Mouse (Mus musculus): ENCODE measurements around the gene Eid2b.
"Not testable (repeated sequence)": the region's sequence is repeated elsewhere in the genome, so short reads cannot be mapped to it uniquely, and the experiment has no call there.

The Eid2b gene

GRCm38 (mm10) chr7:28277615-28278278 lies at the start of gene Eid2b:
Gene Eid2b (plus strand): TSS chr7:28277739.
- DNase-seq (ENCODE audit: low spot score) = peak; percentile 84

GRCm38 (mm10) chr7:28243943-28244342 lies 33.6 kb upstream of the Eid2b start:
- not testable (repeated sequence) for DNase-seq (ENCODE audit: low spot score)

DNA sequence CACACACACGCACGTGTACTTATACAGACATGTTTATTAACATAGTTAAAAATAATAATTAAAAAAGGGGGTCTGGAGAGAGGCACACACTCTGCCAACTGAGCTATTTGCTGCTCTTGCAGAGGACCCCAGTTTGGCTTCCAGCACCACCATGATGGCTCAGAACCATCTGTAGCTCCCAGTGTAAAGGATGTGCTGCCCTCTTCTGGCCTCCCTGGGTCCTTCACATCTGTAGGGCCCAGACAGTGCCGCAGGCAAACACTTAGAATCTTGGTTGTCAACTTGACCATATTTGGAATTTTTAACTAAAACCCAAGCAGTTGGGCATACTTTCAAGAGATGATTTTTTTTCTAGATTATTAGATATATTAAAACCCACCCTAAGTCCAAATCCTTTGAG lies 28.6 kb upstream of the Eid2b start:
- no peak for DNase-seq (ENCODE audit: low spot score)

- no peak for DNase-seq (ENCODE audit: low spot score)
Observed at GRCm38 (mm10) chr7:28251976-28252375, 25.6 kb upstream of the Eid2b start.

DNA sequence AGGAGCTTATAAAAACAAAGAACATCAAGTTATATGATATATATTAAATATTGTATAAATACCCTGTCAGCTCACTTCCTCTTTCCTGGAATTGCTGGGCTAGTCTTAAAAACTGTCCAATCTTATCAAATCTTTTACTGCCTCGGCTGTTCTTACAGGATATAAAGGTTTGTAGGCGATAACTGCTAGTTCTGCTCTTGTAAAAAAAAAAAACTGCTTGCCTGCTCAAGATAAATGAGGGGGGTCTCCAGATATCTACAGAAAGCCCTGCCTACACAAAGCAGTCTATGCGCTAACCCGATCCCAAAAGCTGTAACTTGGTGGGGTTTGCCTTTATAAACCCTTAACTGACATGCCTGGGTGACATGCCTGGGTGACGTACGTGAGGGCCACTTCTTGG lies 22.9 kb upstream of the Eid2b start:
- no peak for DNase-seq (ENCODE audit: low spot score)

GRCm38 (mm10) chr7:28255476-28255875 lies 22.1 kb upstream of the Eid2b start:
- DNase-seq (ENCODE audit: low spot score) = peak; percentile 2

- DNase-seq (ENCODE audit: low spot score) = no peak
Observed at GRCm38 (mm10) chr7:28262861-28263260, 14.7 kb upstream of the Eid2b start.

DNA sequence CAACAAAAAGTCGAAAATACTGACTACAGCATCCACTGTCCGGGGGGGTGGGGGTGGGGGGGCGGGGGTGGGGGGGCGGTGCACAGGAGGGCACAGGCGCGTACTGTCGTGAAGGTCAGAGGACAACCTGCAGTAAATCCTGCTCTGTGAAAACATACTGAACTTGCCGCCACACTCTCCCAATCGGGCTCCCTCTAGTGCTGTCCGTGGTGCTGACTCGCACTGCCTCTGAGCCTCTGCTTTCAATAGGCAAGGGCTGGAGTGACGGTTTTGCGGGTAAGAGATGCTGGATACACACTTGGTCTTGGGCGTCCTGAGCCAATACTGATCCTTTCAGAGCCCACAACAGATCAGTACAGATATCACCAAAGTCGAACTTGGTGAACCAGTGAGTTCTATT lies 13.8 kb upstream of the Eid2b start:
- DNase-seq (ENCODE audit: low spot score) = peak; percentile 15

GRCm38 (mm10) chr7:28265391-28265790 lies 12.1 kb upstream of the Eid2b start:
- no peak for DNase-seq (ENCODE audit: low spot score)

GRCm38 (mm10) chr7:28267129-28268041 lies 10.2 kb upstream of the Eid2b start, which contains the start of gene Eid2:
Gene Eid2 (plus strand): TSS chr7:28267881.
- DNase-seq (ENCODE audit: low spot score) = no peak

- no peak for DNase-seq (ENCODE audit: low spot score)
Observed at GRCm38 (mm10) chr7:28268042-28268531, 9.5 kb upstream of the Eid2b start.

- DNase-seq (ENCODE audit: low spot score) = no peak
Observed at GRCm38 (mm10) chr7:28268576-28268975, 9.0 kb upstream of the Eid2b start.

GRCm38 (mm10) chr7:28269355-28269754 lies 8.2 kb upstream of the Eid2b start:
- DNase-seq (ENCODE audit: low spot score) = no peak

GRCm38 (mm10) chr7:28271761-28272160 lies 5.8 kb upstream of the Eid2b start:
- no peak for DNase-seq (ENCODE audit: low spot score)

- no peak for DNase-seq (ENCODE audit: low spot score)
Observed at GRCm38 (mm10) chr7:28277237-28277614, 313 bp upstream of the Eid2b start.

DNA sequence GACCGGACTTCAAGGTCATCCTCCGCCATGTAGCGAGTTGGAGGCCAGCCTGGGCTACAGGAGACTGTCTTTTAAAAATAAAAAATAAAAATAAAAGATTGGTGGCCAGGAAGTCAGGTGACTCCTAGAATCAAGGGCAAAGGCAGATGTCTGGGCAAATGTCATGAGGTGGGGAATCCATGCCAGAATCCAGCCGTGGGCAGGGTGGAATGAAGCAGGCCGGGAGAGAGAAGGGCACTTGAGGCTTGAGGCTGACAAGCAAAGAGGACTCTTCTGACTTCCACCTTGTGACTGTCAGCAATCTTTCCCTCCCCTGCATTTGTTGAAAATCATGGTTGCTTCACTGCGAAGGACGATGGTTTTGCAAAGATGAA lies 727 bp downstream of the Eid2b start:
- DNase-seq (ENCODE audit: low spot score) = no peak

- no peak for DNase-seq (ENCODE audit: low spot score)
Observed at GRCm38 (mm10) chr7:28280630-28281029, 3.1 kb downstream of the Eid2b start.

- DNase-seq (ENCODE audit: low spot score) = no peak
Observed at GRCm38 (mm10) chr7:28290165-28290564, 12.6 kb downstream of the Eid2b start.

- DNase-seq (ENCODE audit: low spot score) = no peak
Observed at GRCm38 (mm10) chr7:28290638-28291590, 13.4 kb downstream of the Eid2b start, which contains the start of gene Selenov. Gene Selenov (minus strand): TSS chr7:28291186.

DNA sequence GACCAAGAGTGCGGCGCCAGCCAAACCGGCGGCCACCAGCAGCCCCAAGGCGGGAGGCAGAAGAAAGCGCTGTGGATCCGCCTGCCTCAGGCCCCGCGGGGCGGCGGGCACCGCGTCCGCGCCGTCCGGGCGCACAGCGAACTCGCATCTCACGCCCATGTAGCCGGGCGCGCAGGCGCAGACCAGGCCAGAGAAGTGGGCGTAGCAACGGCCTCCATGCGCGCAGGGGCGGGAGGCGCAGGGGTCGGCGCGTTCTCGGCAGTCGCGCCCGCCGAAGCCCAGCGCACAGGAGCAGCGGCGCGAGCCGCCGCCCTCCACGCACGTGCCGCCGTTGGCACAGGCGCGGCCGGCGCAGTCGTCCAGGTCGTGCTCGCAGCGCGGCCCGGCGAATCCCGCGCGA lies 16.9 kb downstream of the Eid2b start:
- DNase-seq (ENCODE audit: low spot score) = no peak

- DNase-seq (ENCODE audit: low spot score) = no peak
Observed at GRCm38 (mm10) chr7:28298837-28299625, 21.5 kb downstream of the Eid2b start.

Data from spleen, adult 12 weeks (tissue).